Mouse (Mus musculus) limb, embryonic 11.5 days (tissue): ENCODE measurements around the gene Clcn1. TPM values are rescaled to one million over a fixed set of nuclear protein-coding genes. Genes with fewer than 3 reads are reported as not detected.

Source experiments
- ATAC-seq: fragments of 200-750 bp; cut with Nextera tagmentation; 2 replicates; pipeline ENCODE4 v1.8.0; 2017; ENCODE audit warnings: low read depth; ENCODE audit not compliant: insufficient number of reproducible peaks, low FRiP score, low TSS enrichment
- DNase-seq: peaks from one replicate; pipeline ENCODE4 v3.0.0-alpha.2; 2015; ENCODE audit warnings: low spot score
- H3K27ac ChIP-seq: fragments of 300-500 bp; sonication (generic); replicated peaks from 2 replicates; pipeline ENCODE4 v1.5.1; 2014; ENCODE audit warnings: low read depth, mild to moderate bottlenecking, low read length
- H3K27me3 ChIP-seq: fragments of 300-500 bp; sonication (generic); 2 replicates; pipeline ENCODE4 v1.6.1; 2014; ENCODE audit warnings: mild to moderate bottlenecking, low read length, mixed read lengths; ENCODE audit not compliant: control insufficient read depth, insufficient read depth
- H3K36me3 ChIP-seq: fragments of 300-500 bp; sonication (generic); 2 replicates; pipeline ENCODE4 v1.6.1; 2014; ENCODE audit warnings: mild to moderate bottlenecking, low read length, moderate library complexity, mixed read lengths; ENCODE audit not compliant: control insufficient read depth, insufficient read depth
- H3K4me1 ChIP-seq: fragments of 300-500 bp; sonication (generic); 2 replicates; pipeline ENCODE4 v1.6.1; 2014; ENCODE audit warnings: low read length, mixed read lengths; ENCODE audit not compliant: control insufficient read depth, insufficient read depth
- H3K4me2 ChIP-seq: fragments of 300-500 bp; sonication (generic); 2 replicates; pipeline ENCODE4 v1.6.1; 2014; ENCODE audit warnings: low read depth, mild to moderate bottlenecking, moderate library complexity; ENCODE audit not compliant: severe bottlenecking
- H3K4me3 ChIP-seq: fragments of 300-500 bp; sonication (generic); 2 replicates; pipeline ENCODE4 v1.5.1; 2014; ENCODE audit warnings: low read depth, low read length
- H3K9ac ChIP-seq: fragments of 300-500 bp; sonication (generic); 2 replicates; pipeline ENCODE4 v1.6.1; 2014; ENCODE audit warnings: mild to moderate bottlenecking, low read length
- H3K9me3 ChIP-seq: fragments of 300-500 bp; sonication (generic); 2 replicates; pipeline ENCODE4 v1.6.1; 2016; ENCODE audit warnings: low read length; ENCODE audit not compliant: control insufficient read depth
- WGBS: fragments of 180-500 bp; shearing (Covaris S2); extraction: QIAGEN DNeasy Blood & Tissue Kit; methylation state at CpG from one replicate; pipeline ENCODE4 v1.1.7; 2014; 5-methylcytosine and 5-hydroxymethylcytosine counted together
- polyA plus RNA-seq: library from polyadenylated mRNA; unstranded; fragments of >200 nt; fragmentation: Nextera tagmentation; extraction: Ambion mirVana; gene quantifications from 2 replicates; pipeline ENCODE4 v1.2.1, GENCODE M21; 2014

The Clcn1 gene
- polyA plus RNA-seq, 1 experiment from 2014 or later = 0.69 TPM

DNA sequence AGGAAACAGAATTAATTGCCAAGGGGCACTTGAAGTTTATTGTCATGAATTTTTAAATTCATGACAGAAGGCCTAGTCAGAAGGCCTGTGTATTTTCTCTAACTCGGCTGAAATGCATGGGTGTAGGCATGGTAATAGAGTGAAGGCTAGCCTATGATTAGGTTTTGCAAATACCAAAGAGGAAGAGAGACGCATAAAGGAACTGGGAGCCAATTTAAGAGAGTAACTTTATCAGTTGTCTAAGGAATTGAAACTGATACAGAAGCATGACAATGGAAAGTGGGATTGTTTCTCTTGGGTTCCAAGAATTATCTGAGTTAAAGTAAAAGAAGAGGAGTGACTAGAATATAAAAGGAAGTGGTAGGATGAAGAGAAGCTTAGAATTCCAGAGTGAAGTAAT is 52.7 kb downstream of the Clcn1 start:
- no peak overlapping the region for H3K27ac ChIP-seq
- H3K27me3 ChIP-seq = no peaks in the 10 kb centered on the region
- H3K36me3 ChIP-seq = no peaks in the 10 kb centered on the region
- ATAC-seq (no peak), DNase-seq (no peak)
- no peaks in the 10 kb centered on the region for H3K9me3 ChIP-seq
- 88% methylated on average over 2 of the region's 2 CpGs for WGBS
- H3K4me1 ChIP-seq = no peaks in the 10 kb centered on the region
- no peak overlapping the region for H3K4me3 ChIP-seq
- no peak overlapping the region for H3K9ac ChIP-seq
- no peak overlapping the region for H3K4me2 ChIP-seq

GRCm38 (mm10) chr6:42339981-42340380 is 53.5 kb downstream of the Clcn1 start:
- no peaks in the 10 kb centered on the region for H3K4me1 ChIP-seq
- no peak overlapping the region for H3K9ac ChIP-seq
- ATAC-seq = no peak
- no peaks in the 10 kb centered on the region for H3K36me3 ChIP-seq
- no peaks in the 10 kb centered on the region for H3K9me3 ChIP-seq
- DNase-seq = no peak
- no peaks in the 10 kb centered on the region for H3K27me3 ChIP-seq
- H3K27ac ChIP-seq = no peak overlapping the region
- no peak overlapping the region for H3K4me3 ChIP-seq
- H3K4me2 ChIP-seq = no peak overlapping the region
- WGBS = 88% methylated on average over 5 of the region's 5 CpGs

GRCm38 (mm10) chr6:42342171-42342570 is 55.7 kb downstream of the Clcn1 start:
- no peaks in the 10 kb centered on the region for H3K4me1 ChIP-seq
- no peak overlapping the region for H3K9ac ChIP-seq
- no peak overlapping the region for H3K27ac ChIP-seq
- H3K4me2 ChIP-seq = no peak overlapping the region
- no peaks in the 10 kb centered on the region for H3K27me3 ChIP-seq
- ATAC-seq (no peak), DNase-seq (no peak)
- no peaks in the 10 kb centered on the region for H3K9me3 ChIP-seq
- H3K36me3 ChIP-seq = no peaks in the 10 kb centered on the region
- 90% methylated on average over 1 of the region's 1 CpGs for WGBS
- H3K4me3 ChIP-seq = no peak overlapping the region

DNA sequence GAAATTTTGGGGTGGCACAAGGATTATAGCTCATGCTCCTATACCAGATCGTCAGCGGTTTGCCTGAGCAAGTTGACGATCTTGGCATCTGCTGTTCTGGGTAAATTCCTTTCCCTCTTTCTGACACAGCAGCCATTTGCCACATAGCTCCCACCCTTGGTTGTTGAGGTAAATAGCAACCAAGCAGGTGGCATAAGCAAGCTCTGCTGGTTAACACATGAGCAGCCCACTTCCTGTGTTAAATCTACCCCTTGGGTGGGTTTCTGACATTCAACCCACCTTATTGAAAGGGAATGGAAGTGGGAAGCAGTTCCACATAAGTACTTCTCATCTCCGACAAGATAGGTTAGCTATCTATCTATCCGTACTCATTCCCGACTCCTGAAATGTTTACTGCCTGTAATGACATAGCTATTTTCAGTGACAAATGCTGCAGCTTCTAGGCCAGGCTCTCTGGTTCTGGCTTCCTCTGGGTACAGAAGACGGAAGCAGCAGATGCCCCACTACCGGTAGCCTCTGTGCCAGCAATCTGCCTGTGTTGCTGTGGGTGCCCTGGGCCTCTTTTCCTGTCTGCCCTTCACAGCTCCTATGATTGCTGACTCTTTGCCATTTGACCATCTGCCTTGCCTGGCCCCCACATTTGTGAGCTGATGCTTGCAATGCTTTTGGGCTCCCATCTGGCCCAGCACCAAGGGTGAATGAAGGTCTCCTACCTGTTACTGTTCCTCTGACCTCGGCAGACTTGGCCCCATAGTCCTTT is 57.1 kb downstream of the Clcn1 start:
- H3K27me3 ChIP-seq = no peaks in the 10 kb centered on the region
- no peak overlapping the region for H3K4me2 ChIP-seq
- 84% methylated on average over 9 of the region's 9 CpGs for WGBS

DNA sequence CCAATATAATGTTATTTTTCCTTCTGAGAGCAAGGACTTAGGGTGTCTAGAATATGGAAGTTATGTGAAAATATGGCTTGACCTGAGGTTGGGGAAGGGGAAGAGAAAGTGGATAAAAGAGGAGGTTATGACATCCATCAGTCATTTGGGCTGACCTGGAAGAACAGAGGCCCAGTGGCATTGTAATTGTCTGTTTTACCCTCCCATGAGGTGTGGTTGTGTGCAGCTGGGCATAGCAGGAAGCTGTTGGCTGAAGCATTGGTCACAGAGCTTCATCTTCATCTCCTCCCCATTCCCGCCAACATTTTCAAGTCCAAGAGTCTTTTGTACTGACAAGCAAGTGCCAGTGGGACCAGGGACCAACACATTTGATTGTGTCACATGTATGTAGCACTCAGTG is 57.8 kb downstream of the Clcn1 start:
- H3K36me3 ChIP-seq = no peaks in the 10 kb centered on the region
- ATAC-seq (no peak), DNase-seq (no peak)
- no peaks in the 10 kb centered on the region for H3K27me3 ChIP-seq
- H3K4me3 ChIP-seq = no peak overlapping the region
- no peaks in the 10 kb centered on the region for H3K4me1 ChIP-seq
- H3K9ac ChIP-seq = no peak overlapping the region
- no peak overlapping the region for H3K27ac ChIP-seq
- H3K4me2 ChIP-seq = no peak overlapping the region
- 96% methylated on average over 1 of the region's 1 CpGs for WGBS
- no peaks in the 10 kb centered on the region for H3K9me3 ChIP-seq

More for the DNA sequence above, 57.1 kb downstream of the Clcn1 start:
- H3K4me3 ChIP-seq = no peak overlapping the region
- DNase-seq = no peak
- no peaks in the 10 kb centered on the region for H3K9me3 ChIP-seq
- no peak for ATAC-seq
- no peaks in the 10 kb centered on the region for H3K36me3 ChIP-seq
- H3K4me1 ChIP-seq = no peaks in the 10 kb centered on the region
- no peak overlapping the region for H3K27ac ChIP-seq
- H3K9ac ChIP-seq = no peak overlapping the region

GRCm38 (mm10) chr6:42348281-42349005 is 62.0 kb downstream of the Clcn1 start:
- Histone ChIP-seq H3K27me3 (no peaks in the 10 kb centered on the region), H3K36me3 (no peaks in the 10 kb centered on the region), H3K4me1 (peaks cover 15% of the 10 kb centered on the region), H3K27ac (no peak overlapping the region), H3K9ac (no peak overlapping the region), H3K4me2 (peak overlapping the region; percentile 82; the same call in 1 of the 2 replicates), H3K4me3 (no peak overlapping the region), H3K9me3 (no peaks in the 10 kb centered on the region)
- no peak for ATAC-seq
- WGBS = 37% methylated on average over 12 of the region's 12 CpGs
- DNase-seq = peak; percentile 20

GRCm38 (mm10) chr6:42349006-42349425 is 62.5 kb downstream of the Clcn1 start:
- Histone ChIP-seq H3K27me3 (no peaks in the 10 kb centered on the region), H3K4me2 (peak overlapping the region; percentile 82), H3K27ac (peak overlapping the region; percentile 92), H3K36me3 (no peaks in the 10 kb centered on the region), H3K9me3 (no peaks in the 10 kb centered on the region), H3K4me1 (peaks cover 15% of the 10 kb centered on the region), H3K4me3 (peak overlapping the region; percentile 82), H3K9ac (peak overlapping the region; percentile 79)
- 1% methylated on average over 11 of the region's 11 CpGs for WGBS
- DNase-seq (peak; percentile 78), ATAC-seq (peak; percentile 21; the same call in 1 of the 2 replicates)

DNA sequence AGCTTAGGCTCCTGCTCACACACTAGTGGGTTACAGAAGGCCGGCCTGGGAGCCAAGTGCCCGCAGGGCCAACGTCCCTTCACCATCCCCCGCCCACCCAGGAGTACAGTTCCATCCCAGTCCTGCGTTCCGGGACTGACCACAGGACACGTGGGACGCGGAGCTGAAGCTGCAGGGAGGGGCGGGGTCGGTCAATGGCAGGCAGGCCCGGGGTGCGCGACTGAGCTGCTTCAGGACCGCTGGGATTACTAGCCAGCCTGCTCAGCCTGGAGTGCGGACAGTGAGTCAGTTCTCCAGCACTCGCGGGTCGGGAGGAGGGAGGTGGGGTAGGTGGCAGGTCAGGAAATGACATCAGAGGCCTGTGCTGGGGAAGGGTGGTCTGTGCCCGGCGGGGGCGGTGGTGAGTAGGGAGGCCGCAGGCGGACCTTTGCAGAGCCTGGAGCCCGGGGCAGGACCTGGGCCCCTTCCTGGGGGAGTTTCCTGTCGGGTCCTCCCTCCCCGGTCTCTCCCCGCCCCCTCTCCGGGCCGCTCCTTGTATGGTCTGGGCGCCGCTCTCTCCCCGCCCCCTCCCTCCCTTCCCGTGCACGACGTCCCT is 63.0 kb downstream of the Clcn1 start, which contains the start of gene Zyx:
Zyx (plus strand) TSS at position 205 of the 595 bp plus-strand sequence.
- peak; percentile 96 for ATAC-seq

More for the DNA sequence above, 63.0 kb downstream of the Clcn1 start, which contains the start of gene Zyx:
- Histone ChIP-seq H3K4me2 (peak within 1 kb of the TSS; percentile 82), H3K36me3 (no peaks in the 10 kb centered on the region), H3K9me3 (no peaks in the 10 kb centered on the region), H3K27me3 (no peaks in the 10 kb centered on the region), H3K27ac (peak within 1 kb of the TSS; percentile 92), H3K4me3 (peak within 1 kb of the TSS; percentile 82), H3K4me1 (peaks cover 15% of the 10 kb centered on the region), H3K9ac (peak within 1 kb of the TSS; percentile 79)
- 0% methylated on average over 29 of the region's 36 CpGs for WGBS
- peak; percentile 94 for DNase-seq
